Mouse (Mus musculus) forebrain, embryonic 13.5 days (tissue): ENCODE results near the gene Rbm24. TPM values are rescaled to one million over a fixed set of nuclear protein-coding genes. Genes with fewer than 3 reads are reported as not detected.

Source experiments
- ATAC-seq: fragments of 200-750 bp; cut with Nextera tagmentation; 2 replicates; pipeline ENCODE4 v1.8.0; 2017
- H3K27ac ChIP-seq: fragments of 300-500 bp; sonication (generic); 2 replicates; pipeline ENCODE4 v1.5.1; 2015; ENCODE audit warnings: inconsistent platforms, mild to moderate bottlenecking, moderate library complexity
- H3K27me3 ChIP-seq: fragments of 300-500 bp; sonication (generic); 2 replicates; pipeline ENCODE4 v1.6.1; 2015; ENCODE audit warnings: mild to moderate bottlenecking, inconsistent platforms
- H3K36me3 ChIP-seq: fragments of 300-500 bp; sonication (generic); 2 replicates; pipeline ENCODE4 v1.6.1; 2015; ENCODE audit warnings: mild to moderate bottlenecking, inconsistent platforms; ENCODE audit not compliant: poor library complexity, severe bottlenecking
- H3K4me1 ChIP-seq: fragments of 300-500 bp; sonication (generic); 2 replicates; pipeline ENCODE4 v1.6.1; 2015; ENCODE audit warnings: inconsistent platforms
- H3K4me2 ChIP-seq: fragments of 300-500 bp; sonication (generic); 2 replicates; pipeline ENCODE4 v1.6.1; 2015; ENCODE audit warnings: inconsistent platforms, mild to moderate bottlenecking, moderate library complexity
- H3K4me3 ChIP-seq: fragments of 300-500 bp; sonication (generic); 2 replicates; pipeline ENCODE4 v1.5.1; 2015; ENCODE audit warnings: mild to moderate bottlenecking, inconsistent platforms
- H3K9ac ChIP-seq: fragments of 300-500 bp; sonication (generic); 2 replicates; pipeline ENCODE4 v1.6.1; 2015; ENCODE audit warnings: mild to moderate bottlenecking, inconsistent platforms
- H3K9me3 ChIP-seq: fragments of 300-500 bp; sonication (generic); replicated peaks from 2 replicates; pipeline ENCODE4 v1.6.1; 2016; ENCODE audit warnings: inconsistent platforms
- WGBS: fragments of 180-500 bp; shearing (Covaris S2); methylation state at CpG from one replicate; pipeline ENCODE4 v1.1.7; 2015; 5-methylcytosine and 5-hydroxymethylcytosine counted together
- polyA plus RNA-seq: library from polyadenylated mRNA; unstranded; fragments of >200 nt; fragmentation: Nextera tagmentation; extraction: Ambion mirVana; gene quantifications from 2 replicates; pipeline ENCODE4 v1.2.1, GENCODE M21; 2015

The Rbm24 gene
- polyA plus RNA-seq = 4.4 and 5.6 TPM in 2 replicates

GRCm38 (mm10) chr13:46418141-46418601 lies at the start of gene Rbm24:
Gene Rbm24, plus strand, starts transcription at chr13:46418434.
- peak within 1 kb of the TSS; percentile 87 for H3K9ac ChIP-seq
- H3K27me3 ChIP-seq = no peaks in the 10 kb centered on the region
- peak within 1 kb of the TSS; percentile 96 for H3K4me2 ChIP-seq
- peak; percentile 78 for ATAC-seq
- H3K4me1 ChIP-seq = peaks cover 9% of the 10 kb centered on the region; the same call in 1 of the 2 replicates
- H3K36me3 ChIP-seq = no peaks in the 10 kb centered on the region
- WGBS = 0% methylated on average over 37 of the region's 41 CpGs
- H3K27ac ChIP-seq = peak within 1 kb of the TSS; percentile 10
- peak within 1 kb of the TSS; percentile 73 for H3K4me3 ChIP-seq
- no peaks in the 10 kb centered on the region for H3K9me3 ChIP-seq

DNA sequence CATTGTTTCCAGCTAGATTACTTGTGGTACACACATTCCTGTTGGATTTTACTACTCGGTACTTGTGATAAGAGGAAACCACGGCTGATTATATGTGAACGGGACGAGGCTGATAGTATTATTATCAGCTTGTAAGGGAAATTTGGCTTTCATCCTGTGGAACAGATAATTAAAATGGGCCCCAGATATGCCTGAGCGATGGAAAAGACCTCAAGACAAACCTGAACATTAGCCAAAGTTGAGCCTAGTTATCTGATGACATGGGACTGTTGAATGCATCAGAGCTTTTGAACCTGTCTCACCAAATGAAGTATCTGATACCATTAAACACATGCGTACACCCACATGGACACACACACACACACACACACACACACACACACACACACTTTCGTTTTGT lies 45.4 kb upstream of the Rbm24 start:
- no peak overlapping the region for H3K27ac ChIP-seq
- no peaks in the 10 kb centered on the region for H3K4me1 ChIP-seq
- H3K9me3 ChIP-seq = no peaks in the 10 kb centered on the region
- H3K4me2 ChIP-seq = no peak overlapping the region
- H3K9ac ChIP-seq = no peak overlapping the region
- WGBS = 64% methylated on average over 7 of the region's 7 CpGs
- no peak for ATAC-seq
- no peak overlapping the region for H3K4me3 ChIP-seq
- H3K27me3 ChIP-seq = no peaks in the 10 kb centered on the region
- H3K36me3 ChIP-seq = no peaks in the 10 kb centered on the region

- Histone ChIP-seq H3K27ac (no peak overlapping the region), H3K9ac (no peak overlapping the region), H3K4me3 (no peak overlapping the region), H3K27me3 (no peaks in the 10 kb centered on the region), H3K4me2 (no peak overlapping the region), H3K4me1 (no peaks in the 10 kb centered on the region), H3K9me3 (no peaks in the 10 kb centered on the region), H3K36me3 (no peaks in the 10 kb centered on the region)
- ATAC-seq = no peak
- WGBS = 91% methylated on average over 1 of the region's 1 CpGs
Measured at GRCm38 (mm10) chr13:46375371-46375770, 42.9 kb upstream of the Rbm24 start.

DNA sequence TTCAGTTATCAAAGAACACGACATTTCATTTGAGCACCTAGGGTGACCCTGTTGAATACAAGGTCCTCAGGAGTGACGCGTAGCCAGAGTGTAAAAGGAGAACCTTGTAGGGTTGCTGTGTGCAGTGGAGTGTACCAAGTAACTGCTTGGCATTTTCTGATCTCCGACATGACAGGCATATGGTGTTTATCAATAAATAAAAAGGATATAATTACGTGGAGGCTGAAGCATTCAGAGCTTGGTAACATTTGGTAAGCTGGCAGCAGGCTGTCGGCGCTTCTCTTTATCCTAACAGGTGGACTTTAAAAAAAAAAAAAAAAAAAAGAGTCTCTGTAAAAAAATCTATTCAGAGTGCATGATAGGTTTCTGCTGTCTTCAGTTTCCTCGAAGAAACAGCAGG lies 30.8 kb upstream of the Rbm24 start:
- no peak overlapping the region for H3K4me3 ChIP-seq
- WGBS = 68% methylated on average over 8 of the region's 8 CpGs
- no peaks in the 10 kb centered on the region for H3K9me3 ChIP-seq
- H3K4me1 ChIP-seq = no peaks in the 10 kb centered on the region
- H3K36me3 ChIP-seq = no peaks in the 10 kb centered on the region
- no peak overlapping the region for H3K4me2 ChIP-seq
- H3K27ac ChIP-seq = no peak overlapping the region
- no peaks in the 10 kb centered on the region for H3K27me3 ChIP-seq
- ATAC-seq = no peak
- no peak overlapping the region for H3K9ac ChIP-seq

GRCm38 (mm10) chr13:46391654-46392053 lies 26.6 kb upstream of the Rbm24 start:
- Histone ChIP-seq H3K4me2 (no peak overlapping the region), H3K4me3 (no peak overlapping the region), H3K9me3 (no peaks in the 10 kb centered on the region), H3K27me3 (no peaks in the 10 kb centered on the region), H3K4me1 (no peaks in the 10 kb centered on the region), H3K36me3 (no peaks in the 10 kb centered on the region), H3K27ac (no peak overlapping the region), H3K9ac (no peak overlapping the region)
- 86% methylated on average over 1 of the region's 1 CpGs for WGBS
- ATAC-seq = no peak

DNA sequence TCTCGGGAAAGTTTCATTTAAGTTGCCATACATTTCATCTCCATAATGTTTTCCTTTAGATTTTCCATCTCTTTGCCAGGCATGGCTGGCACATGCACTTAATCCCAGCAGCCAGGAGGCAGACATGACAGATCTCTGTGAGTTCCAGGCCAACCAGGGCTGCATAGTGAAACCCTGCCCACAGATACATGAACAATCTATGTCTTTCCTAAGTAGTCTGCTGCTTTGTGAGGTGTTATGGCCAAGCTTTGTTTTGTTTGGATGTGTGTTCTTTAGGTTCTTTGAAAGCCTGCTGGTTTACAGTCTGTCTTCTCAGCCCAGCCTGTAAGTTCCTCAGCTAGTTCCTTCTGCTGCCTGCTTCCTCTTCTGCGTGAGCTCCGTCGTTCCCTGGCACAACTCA lies 25.3 kb upstream of the Rbm24 start:
- Histone ChIP-seq H3K4me1 (no peaks in the 10 kb centered on the region), H3K36me3 (no peaks in the 10 kb centered on the region), H3K27me3 (no peaks in the 10 kb centered on the region), H3K9ac (no peak overlapping the region), H3K4me2 (no peak overlapping the region), H3K4me3 (no peak overlapping the region), H3K27ac (no peak overlapping the region), H3K9me3 (no peaks in the 10 kb centered on the region)
- ATAC-seq = no peak; the same call in 1 of the 2 replicates
- WGBS = 91% methylated on average over 4 of the region's 4 CpGs

- Histone ChIP-seq H3K27ac (no peak overlapping the region), H3K4me2 (no peak overlapping the region), H3K9me3 (no peaks in the 10 kb centered on the region), H3K9ac (no peak overlapping the region), H3K27me3 (no peaks in the 10 kb centered on the region), H3K4me1 (no peaks in the 10 kb centered on the region), H3K4me3 (no peak overlapping the region), H3K36me3 (no peaks in the 10 kb centered on the region)
- ATAC-seq = no peak
- WGBS = 78% methylated on average over 2 of the region's 2 CpGs
Measured at GRCm38 (mm10) chr13:46393936-46394335, 24.3 kb upstream of the Rbm24 start.

DNA sequence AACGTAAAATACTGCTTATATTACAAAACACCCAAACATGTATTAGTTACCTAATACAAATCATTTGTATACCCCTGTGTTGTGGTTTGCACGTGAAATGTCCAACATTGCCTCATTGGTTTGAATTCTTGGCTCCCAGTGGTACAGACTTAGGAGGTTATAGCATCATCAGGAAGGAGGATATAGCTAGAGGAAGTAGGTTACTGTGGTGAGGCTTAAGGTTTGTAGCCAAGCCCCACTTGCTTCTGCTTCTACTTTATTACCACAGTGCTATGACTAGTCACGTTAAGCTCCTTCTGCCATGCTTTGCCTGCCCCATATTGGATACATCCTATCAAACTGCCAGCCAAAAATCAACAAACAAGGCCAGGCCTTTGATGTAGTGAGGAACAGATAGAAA lies 21.0 kb upstream of the Rbm24 start:
- no peak for ATAC-seq

GRCm38 (mm10) chr13:46407151-46407550 lies 11.1 kb upstream of the Rbm24 start:
- ATAC-seq = no peak
- H3K36me3 ChIP-seq = no peaks in the 10 kb centered on the region
- no peak overlapping the region for H3K9ac ChIP-seq
- no peak overlapping the region for H3K4me2 ChIP-seq
- no peaks in the 10 kb centered on the region for H3K4me1 ChIP-seq
- 0 out of 2 replicates have a peak, but pooled peaks cover 3% of the 10 kb centered on the region for H3K9me3 ChIP-seq
- no peak overlapping the region for H3K27ac ChIP-seq
- 92% methylated on average over 1 of the region's 1 CpGs for WGBS
- H3K27me3 ChIP-seq = no peaks in the 10 kb centered on the region
- no peak overlapping the region for H3K4me3 ChIP-seq

More for the DNA sequence above, 21.0 kb upstream of the Rbm24 start:
- no peak overlapping the region for H3K4me3 ChIP-seq
- H3K9me3 ChIP-seq = no peaks in the 10 kb centered on the region
- no peak overlapping the region for H3K27ac ChIP-seq
- no peaks in the 10 kb centered on the region for H3K27me3 ChIP-seq
- H3K4me1 ChIP-seq = no peaks in the 10 kb centered on the region
- no peak overlapping the region for H3K9ac ChIP-seq
- no peaks in the 10 kb centered on the region for H3K36me3 ChIP-seq
- WGBS = 86% methylated on average over 3 of the region's 3 CpGs
- no peak overlapping the region for H3K4me2 ChIP-seq

- H3K4me2 ChIP-seq = no peak overlapping the region
- H3K9me3 ChIP-seq = no peaks in the 10 kb centered on the region
- no peak overlapping the region for H3K9ac ChIP-seq
- ATAC-seq = no peak
- H3K4me3 ChIP-seq = no peak overlapping the region
- no peaks in the 10 kb centered on the region for H3K4me1 ChIP-seq
- H3K27me3 ChIP-seq = no peaks in the 10 kb centered on the region
- no peak overlapping the region for H3K27ac ChIP-seq
- H3K36me3 ChIP-seq = no peaks in the 10 kb centered on the region
Measured at GRCm38 (mm10) chr13:46412247-46412646, 6.0 kb upstream of the Rbm24 start.

DNA sequence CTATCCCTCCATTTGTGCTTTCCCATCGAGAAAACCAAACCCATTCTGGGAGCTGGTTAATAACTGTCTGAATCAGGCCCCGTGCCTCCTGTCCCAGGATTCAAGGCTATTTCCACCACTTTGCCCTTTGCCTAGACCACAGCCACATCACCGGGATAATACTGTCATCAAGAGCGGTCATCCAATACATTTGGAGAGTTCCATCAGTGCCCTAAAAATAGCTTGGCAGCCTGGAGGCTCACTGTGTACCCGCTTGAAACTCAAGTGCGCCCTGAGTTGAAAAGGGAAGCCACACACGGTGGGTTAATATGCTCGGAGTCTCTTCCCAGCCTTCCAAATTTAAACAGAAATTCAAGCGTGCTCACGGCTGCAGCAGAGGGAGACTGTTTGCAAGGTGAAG lies 4.6 kb upstream of the Rbm24 start:
- no peak for ATAC-seq
- 0 out of 2 replicates have a peak, but pooled peaks cover 5% of the 10 kb centered on the region for H3K4me1 ChIP-seq
- 77% methylated on average over 10 of the region's 10 CpGs for WGBS

DNA sequence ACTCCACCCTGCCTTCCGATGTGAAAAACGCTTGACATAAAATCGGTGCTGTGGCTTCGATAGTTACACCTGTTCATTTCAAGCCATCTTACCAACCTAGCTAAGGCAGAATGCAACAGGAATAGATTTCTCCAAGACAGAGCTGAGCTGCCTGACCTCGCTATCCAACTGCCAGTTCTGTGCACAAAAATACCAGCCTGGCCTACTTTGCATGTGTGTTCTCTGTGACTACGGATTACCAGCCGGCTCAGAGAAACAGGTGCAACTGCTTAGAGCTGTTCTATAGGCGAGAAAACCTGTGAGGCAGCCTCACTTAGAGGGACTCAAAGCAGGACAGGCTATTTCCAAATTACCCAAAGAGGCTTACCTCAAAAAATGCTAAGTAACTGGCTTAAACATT lies 4.2 kb upstream of the Rbm24 start:
- H3K36me3 ChIP-seq = no peaks in the 10 kb centered on the region
- no peak overlapping the region for H3K4me2 ChIP-seq
- no peak overlapping the region for H3K9ac ChIP-seq
- no peak for ATAC-seq
- no peaks in the 10 kb centered on the region for H3K27me3 ChIP-seq
- WGBS = 79% methylated on average over 8 of the region's 8 CpGs
- no peak overlapping the region for H3K4me3 ChIP-seq
- H3K9me3 ChIP-seq = no peaks in the 10 kb centered on the region
- peaks cover 6% of the 10 kb centered on the region; the same call in 1 of the 2 replicates for H3K4me1 ChIP-seq
- H3K27ac ChIP-seq = no peak overlapping the region

More for the DNA sequence above, 4.6 kb upstream of the Rbm24 start:
- Histone ChIP-seq H3K27me3 (no peaks in the 10 kb centered on the region), H3K36me3 (no peaks in the 10 kb centered on the region), H3K9ac (no peak overlapping the region), H3K27ac (no peak overlapping the region), H3K4me2 (no peak overlapping the region), H3K9me3 (no peaks in the 10 kb centered on the region), H3K4me3 (no peak overlapping the region)

- H3K27ac ChIP-seq = no peak overlapping the region
- no peaks in the 10 kb centered on the region for H3K27me3 ChIP-seq
- no peak overlapping the region for H3K9ac ChIP-seq
- no peak overlapping the region for H3K4me3 ChIP-seq
- H3K36me3 ChIP-seq = no peaks in the 10 kb centered on the region
- H3K9me3 ChIP-seq = no peaks in the 10 kb centered on the region
- no peak for ATAC-seq
- H3K4me1 ChIP-seq = peaks cover 9% of the 10 kb centered on the region; the same call in 1 of the 2 replicates
- no peak overlapping the region for H3K4me2 ChIP-seq
- WGBS = 88% methylated on average over 8 of the region's 8 CpGs
Measured at GRCm38 (mm10) chr13:46416021-46416420, 2.2 kb upstream of the Rbm24 start.
